Mouse (Mus musculus): ENCODE data around the gene Tmem215.

The Tmem215 gene

DNA sequence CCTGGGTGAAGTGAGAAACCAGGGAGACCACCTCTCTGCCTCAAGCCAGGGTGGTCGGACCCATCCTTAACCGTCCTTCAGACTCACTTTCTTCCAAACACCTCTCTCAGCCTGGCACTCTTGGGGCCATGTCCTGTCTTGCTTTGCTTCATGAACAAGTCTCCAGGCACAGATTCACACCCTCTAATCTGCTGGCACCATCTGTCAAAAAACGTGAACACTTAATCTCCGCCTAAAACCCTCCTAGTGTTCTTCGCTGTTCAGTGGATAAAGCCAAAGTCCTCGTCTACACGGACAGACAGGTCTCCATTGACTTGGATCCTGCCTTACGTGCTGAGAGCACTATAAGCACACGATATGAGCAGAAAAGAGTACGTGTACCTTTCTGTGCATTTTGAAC lies at the start of gene Tmem215:
Gene Tmem215, plus strand, starts transcription at position 301 of the 400 bp plus-strand sequence.
- DNase-seq (ENCODE audit: low spot score), result no peak

DNA sequence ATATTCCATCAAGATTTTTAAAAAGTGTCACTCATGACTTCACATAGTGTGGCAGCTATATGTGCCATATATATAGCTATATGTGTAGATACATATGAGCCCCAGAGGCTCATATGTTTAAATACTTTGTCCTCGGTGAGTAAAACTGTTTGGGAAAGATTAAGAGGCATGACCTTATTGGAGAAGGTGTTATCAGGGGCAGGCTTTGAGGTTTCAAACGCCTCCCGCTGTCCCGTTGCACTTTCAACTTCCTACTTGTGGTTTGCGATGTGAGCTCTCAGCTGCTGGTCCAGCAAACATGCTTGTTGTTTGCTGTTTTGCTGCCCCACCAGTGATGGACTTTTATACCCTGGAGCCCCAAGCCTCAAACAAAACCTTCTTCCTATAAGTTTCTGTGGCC lies 40.1 kb upstream of the Tmem215 start:
- no peak for DNase-seq (ENCODE audit: low spot score)

DNA sequence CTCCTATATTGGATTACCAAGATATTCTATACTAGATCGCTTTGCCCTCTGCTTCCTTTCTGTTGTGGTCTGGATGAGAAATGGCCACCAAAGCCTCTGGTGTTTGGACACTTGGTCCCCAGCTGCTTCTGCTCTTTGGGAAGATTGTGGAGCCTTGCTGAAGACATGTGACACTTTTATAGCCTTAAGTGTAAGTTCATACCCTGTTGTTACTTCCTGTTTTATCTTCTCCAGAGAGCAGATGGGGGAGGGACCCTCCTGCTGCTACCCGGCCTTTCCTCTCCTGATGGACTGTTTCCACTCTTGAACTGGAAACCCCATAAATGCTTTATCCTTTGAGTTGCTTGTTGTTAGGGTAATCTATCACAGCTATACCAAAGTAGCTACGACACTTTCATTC lies 38.6 kb upstream of the Tmem215 start:
- DNase-seq (ENCODE audit: low spot score), result no peak

DNA sequence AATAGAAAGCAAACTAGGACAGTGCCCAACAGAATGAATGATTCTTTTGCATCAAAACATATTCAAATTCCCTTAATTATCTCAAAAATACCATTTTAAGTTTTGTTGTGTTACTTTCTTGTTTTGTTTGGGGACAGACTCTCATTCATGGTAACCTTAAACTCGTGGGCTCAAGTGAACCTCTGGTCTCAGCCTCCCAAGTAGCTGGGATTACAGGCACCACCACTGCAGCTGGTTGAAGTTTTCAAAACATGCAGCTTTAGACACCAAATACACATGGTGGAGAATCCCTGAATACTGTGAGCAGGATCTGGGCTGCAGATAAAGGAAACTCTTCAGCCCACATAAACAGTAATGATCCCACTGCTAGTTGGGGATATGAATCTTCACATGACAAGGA lies 37.6 kb upstream of the Tmem215 start:
- no peak for DNase-seq (ENCODE audit: low spot score)

DNA sequence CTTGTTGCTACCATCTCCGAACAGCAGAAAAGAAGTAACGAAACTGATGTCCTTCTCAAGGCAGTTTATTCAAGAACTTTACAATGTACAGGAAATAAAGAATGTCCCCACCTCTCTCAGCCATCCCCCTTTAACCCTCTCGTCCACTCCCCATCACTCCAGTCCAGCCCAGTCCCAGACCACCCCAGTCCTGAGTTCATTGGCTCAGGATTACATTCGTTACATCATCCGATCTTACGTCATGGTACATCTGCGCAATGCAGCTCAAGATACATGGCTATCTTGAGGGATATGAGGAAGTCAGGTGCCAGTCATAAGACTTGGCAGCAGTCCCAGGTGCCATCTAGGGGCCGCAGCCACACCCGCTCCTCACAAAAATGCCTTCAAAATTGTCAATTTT lies 28.4 kb upstream of the Tmem215 start:
- no peak for DNase-seq (ENCODE audit: low spot score)

DNA sequence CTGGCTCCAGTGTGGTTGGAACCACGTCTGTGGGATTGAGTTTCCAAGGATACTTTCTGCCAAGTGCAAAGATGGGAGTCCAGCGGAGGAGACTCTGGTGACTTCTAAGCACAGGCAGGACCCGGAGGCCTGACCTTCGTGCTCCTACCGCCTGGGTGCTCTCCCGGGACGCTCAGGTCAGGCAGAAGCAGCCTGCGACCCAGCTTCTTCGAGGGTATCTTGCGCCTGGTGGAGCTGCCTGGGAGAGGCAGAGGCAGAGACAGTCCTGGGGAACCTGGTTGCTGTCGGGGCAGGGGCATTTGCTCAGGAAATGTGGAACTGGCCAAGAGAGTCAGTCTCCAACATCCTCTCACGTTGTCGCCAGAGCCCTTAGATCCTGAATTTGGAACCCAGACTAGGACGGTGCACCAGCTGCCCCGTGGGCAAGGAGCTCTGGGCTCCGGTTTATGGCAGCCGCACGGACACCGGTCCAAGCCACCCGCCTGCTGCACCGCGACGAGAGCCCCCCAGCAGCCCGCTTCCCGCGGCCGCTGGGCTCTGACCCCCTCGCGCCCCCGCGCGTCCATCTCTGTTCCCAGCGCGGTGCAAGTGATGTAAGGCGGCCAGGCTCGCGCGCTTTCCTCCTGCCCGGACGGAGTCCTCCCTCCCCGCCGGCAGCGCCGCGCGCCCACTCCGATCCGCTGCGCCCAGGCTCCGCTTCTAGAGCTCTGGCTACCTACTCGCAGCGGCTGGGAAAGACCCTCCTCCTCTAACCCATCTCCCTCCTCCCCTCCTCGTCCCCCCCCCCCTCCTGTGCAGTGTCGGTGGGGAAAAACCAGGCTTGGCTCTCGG lies 935 bp downstream of the Tmem215 start:
- peak; percentile 73 for DNase-seq (ENCODE audit: low spot score)

DNA sequence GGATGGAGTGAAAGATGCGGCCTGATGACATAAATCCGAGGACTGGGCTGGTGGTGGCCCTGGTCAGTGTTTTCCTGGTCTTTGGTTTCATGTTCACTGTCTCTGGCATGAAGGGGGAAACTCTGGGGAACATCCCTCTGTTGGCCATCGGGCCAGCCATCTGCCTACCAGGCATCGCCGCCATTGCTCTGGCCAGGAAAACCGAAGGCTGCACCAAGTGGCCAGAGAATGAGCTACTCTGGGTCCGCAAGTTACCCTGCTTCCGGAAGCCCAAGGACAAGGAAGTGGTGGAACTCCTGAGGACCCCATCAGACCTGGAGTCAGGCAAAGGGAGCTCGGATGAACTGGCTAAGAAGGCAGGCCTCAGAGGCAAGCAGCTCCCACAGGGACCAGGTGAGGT lies 1.9 kb downstream of the Tmem215 start:
- DNase-seq (ENCODE audit: low spot score), result no peak

DNA sequence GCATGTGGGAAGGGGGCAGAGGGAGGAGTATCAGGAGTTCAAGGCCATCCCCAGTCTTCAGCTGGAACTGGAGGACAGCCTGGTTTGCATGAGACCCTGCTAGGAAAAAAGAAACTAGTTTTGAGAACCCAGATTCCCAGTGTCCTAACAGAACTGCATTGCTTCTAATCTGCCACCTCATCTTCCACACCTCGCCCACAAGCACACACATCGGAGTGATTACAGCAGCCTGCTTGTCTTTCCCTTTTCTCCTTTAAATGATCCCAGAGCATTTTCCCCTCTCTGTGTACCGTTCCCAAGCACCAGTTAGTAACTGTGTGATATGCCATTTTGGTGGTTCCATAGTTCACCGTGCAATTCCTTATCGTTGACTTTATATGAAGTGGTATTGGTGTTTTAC lies 6.0 kb downstream of the Tmem215 start:
- DNase-seq (ENCODE audit: low spot score), result no peak

DNA sequence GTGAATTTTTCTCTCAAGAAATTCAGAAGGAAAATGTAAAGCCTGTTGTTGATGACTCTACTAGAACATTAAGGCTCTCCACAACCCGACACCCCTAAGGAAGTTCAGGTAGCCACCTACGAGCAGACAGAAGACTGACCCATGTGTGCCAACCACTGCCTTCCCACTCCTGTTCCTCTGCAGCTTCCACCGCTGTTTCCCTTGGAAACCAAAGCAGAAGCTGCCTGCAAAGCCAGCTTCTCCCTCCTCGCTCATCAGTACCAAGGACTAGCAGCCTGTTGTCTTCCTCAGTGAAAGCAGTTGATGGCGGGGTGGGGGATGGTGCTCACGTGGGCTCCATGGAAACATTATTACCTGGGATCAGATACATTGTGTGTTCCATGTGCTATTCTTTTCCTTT lies 14.6 kb downstream of the Tmem215 start:
- no peak for DNase-seq (ENCODE audit: low spot score)

DNA sequence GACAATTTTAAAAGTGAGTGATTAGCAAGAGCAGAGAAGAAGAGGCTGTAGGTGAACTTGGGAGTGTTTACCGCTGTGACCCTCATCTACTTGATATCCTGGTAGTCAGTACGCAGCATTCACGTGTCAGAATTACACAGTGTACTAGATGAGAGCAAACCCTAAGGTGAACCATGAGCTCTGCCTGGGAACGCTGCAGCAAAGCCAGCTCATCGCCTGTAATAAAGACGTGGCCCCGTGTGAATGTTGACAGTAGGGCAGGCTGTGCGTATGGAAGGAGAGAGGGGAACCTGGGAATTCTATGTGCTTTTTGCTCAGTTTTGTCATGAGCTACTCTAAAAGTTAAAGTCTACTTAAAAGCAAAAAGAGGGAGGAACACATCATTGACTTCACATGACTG lies 19.8 kb downstream of the Tmem215 start:
- no peak for DNase-seq (ENCODE audit: low spot score)

DNA sequence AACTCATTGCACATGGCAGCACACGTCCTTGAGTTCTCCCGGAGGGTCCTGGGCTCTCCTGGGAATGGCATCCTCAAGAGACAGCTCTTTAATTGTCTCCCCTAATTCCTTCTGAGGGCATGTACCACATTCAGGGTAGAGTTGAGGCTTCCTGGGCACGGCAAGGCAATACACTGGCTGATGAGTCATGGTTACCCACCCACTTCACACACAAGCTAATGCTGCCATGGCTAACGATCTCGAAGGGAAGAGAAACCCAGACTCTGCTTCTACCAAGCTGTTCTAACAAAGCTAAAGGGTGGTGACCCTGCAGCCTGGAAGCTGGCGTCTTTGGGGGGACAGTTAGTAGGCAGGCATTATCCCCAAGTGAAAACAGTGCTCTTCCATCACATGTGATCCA lies 24.4 kb downstream of the Tmem215 start:
- peak; percentile 17 for DNase-seq (ENCODE audit: low spot score)

DNA sequence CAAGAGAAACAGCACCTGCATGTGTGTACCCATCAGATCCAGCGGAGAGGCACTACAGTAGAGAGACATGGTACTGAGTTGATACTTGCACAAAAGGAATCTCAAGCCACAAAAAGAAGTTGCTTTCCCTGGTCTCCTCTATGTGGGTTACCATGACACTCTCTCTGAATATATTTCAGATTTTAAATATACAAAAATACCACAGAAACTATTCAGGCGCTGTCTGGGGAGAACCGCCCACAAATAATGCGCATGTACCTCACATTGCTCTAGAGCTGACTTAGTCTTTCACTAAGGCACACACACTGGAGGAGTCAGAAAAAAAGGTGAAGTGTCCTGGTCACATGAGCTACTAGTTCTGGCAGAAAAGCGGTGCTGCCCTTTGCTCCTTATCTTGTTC lies 24.8 kb downstream of the Tmem215 start:
- DNase-seq (ENCODE audit: low spot score), result no peak

DNA sequence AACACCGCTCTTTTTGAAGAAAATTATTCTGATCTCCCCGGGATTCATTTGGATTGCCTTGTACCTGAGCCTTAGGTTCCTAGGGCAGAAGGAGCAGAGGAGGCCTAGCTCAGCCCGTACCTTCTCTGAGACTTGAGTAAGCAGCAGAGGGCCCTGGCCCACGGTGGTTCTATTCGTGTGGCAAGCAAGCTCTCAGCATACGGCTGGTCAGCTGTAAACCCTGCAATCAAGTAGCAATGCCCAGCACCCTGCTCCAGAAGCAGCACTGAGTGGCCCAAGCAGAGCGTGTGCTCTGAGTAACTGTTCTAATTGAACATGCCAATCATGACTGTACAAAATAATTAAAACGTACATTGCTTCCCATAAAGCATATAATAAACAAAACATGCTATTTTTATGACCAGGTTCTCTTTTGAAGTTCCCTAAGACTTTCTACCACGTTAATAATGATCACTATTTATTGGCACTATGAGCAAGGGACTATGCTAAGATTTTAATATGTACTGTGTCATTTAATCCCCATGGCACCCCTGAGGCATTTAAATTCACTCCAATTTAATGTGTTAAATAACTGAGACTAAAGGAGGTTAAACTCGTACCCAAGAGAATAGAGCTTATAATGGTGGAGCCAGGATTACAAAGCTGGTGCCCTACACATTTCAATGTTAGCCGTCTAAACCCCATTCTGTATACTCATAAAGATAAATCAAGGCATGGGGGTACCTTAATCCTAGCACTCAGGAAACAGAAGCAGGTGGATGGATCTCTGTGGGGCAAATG lies 28.0 kb downstream of the Tmem215 start:
- DNase-seq (ENCODE audit: low spot score), result no peak

DNA sequence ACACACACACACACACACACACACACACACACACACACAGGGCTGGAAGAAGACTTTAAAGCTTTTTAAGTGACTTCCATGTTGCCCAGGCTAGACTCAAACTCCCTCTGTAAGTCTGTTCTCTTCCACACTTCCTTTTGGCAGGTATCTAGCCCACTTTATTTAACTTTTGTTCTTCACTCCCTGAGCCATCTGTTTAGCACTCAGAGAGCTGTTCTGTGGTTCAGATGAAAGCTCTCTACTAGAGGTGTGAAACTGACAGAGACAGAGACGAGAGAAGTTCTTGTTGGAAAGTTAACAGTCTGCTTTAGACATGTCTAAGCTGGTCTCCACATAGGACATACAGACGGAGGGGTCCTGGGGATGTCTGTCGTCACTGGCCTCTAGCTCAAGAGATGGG lies 30.5 kb downstream of the Tmem215 start:
- DNase-seq (ENCODE audit: low spot score), result no peak

DNA sequence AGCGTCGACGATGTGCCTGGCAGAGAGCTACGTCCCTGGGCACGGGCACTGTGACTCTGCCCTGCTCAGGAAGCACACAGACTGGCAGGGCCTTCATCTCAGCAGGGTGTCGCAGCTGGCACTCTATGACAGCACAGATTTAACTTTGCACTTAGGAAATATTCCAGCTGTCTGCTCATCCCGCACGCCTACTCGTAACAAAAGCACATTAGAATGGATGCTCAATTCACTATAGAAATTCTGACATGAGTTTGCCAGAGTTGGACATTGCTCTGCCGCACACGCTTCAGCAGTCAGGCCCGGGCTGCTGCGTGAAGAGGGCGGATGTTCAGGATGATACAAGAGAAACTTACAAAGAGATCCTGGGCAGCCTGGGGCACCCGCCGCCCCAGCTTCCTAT lies 37.6 kb downstream of the Tmem215 start:
- peak; percentile 29 for DNase-seq (ENCODE audit: low spot score)

DNA sequence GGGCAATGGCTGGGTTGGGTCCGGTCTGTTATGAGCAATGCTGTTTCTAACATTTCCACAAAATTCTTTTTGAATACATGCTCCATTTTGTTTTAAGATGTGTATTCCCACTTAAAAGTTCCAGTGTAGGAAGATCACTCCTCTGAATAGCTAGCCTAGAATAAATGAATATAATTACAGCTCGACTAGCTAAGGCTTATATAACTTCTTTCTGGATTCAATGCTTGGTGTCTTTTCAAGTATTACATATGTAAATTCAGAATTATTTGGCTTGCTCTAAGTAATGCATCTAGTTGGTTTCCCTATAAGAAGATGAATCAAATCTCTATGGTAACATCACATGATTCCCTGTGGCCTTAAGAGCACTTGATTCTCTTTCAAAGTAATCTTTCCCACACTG lies 41.3 kb downstream of the Tmem215 start:
- DNase-seq (ENCODE audit: low spot score), result no peak

DNA sequence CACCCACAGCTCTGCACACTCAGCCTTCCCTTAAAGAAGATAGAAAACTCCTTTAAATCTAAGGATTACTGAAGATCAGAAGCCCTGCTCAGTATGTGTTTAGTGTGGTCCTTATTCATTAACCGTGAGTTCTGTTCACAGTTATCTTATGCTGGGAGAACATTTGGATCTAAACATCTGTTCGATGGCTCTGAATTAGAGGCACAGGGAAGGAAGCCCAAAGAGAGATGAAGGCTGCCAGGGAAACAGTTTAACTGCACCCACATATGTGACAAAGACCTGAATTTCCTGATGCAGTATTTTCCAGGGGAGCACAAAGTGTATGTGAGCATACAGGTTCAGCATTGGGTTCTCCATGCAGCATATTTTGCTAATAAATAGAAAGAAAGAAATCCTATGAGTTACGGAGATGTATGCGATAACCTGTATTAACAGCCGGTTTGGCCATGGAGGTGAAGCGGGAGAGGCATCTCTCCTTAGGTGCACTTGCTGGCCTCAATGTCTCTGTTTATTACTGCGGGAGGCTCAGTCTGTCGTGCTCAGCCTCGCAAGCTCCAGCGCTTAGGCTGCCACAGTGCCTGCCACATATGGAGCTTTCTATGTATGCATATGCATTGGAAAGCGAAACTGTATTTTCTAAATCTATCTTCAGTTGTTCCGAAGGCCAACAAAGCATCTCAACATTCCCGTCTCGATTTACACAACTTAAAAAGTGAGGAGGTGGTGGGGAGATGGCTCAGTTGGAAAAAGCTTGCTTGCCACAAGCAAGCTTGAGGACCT lies 46.8 kb downstream of the Tmem215 start:
- DNase-seq (ENCODE audit: low spot score), result no peak
